Comparison of ENCODE assay signal across 15 mouse cellular contexts in the genomic region with DNA sequence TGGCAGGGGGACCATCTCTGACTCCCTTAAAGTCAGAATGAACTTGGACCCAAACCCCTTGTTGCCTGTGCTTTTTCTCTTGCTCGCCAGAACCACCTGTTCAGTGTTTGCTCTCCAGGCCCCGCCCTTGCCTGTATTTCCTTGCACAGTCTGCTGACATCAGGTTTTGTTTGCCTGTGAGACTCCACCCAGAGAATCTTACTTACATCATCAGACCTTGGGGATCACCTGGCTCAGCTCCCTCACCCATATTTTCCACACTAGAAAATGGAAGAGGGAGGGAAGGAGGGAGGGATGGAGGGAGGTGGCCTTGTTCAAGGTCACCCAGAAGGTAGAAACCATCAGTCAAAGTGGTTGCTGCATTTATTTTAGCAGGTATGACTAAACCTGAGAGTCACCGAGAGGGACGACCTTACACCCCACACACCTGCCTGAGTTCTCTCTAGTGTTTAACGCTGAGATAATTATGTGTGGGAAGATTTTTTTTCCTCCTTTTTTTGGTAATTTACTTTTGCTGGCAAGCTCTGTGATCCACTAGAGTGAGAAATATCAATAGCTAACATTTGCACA. TPM values are rescaled to one million over a fixed set of nuclear protein-coding genes. Genes with fewer than 3 reads are reported as not detected.
DNase-seq lines count a peak whose midpoint lies in the region; ATAC-seq lines count a peak whose summit lies in the region.
"Had no signal": no experiment of that assay in that cellular context is flagged by ENCODE, and none has a peak within 500 bp of the region (broad histone marks: within the 10 kb centered on the region; RNA-seq: fewer than 3 reads in every experiment).

No protein-coding gene starts in this region.

- H3K4me3 ChIP-seq in hindbrain, embryonic 15.5 days, result no peak overlapping the region
- H3K4me3 ChIP-seq in midbrain, embryonic 16.5 days (ENCODE audit: low read depth, low read length), result no peak overlapping the region
- no peak overlapping the region for H3K4me3 ChIP-seq in kidney, embryonic 15.5 days (replicated peaks)
- H3K4me3 ChIP-seq: myocyte had no signal

- H3K27ac ChIP-seq in hindbrain, embryonic 15.5 days (replicated peaks), result peak overlapping the region; percentile 91
- H3K27ac ChIP-seq in midbrain, embryonic 16.5 days (ENCODE audit: low read length), result peak overlapping the region; percentile 92
- no peak overlapping the region for H3K27ac ChIP-seq in kidney, embryonic 15.5 days

- no peaks in the 10 kb centered on the region for H3K9me3 ChIP-seq in hindbrain, embryonic 15.5 days
- H3K9me3 ChIP-seq in midbrain, embryonic 16.5 days (replicated peaks; ENCODE audit: control insufficient read depth, low read length, poor library complexity, severe bottlenecking), result no peaks in the 10 kb centered on the region
- no peaks in the 10 kb centered on the region for H3K9me3 ChIP-seq in kidney, embryonic 15.5 days (replicated peaks)

- peak; percentile 44 to 47 for DNase-seq in cerebellum, postnatal 14 days
- DNase-seq in cerebellum, postnatal 4 days (ENCODE audit: low spot score in 2 of 2), result no peak
- DNase-seq in MN1 (ENCODE audit: low spot score), result peak; percentile 50
- no peak for DNase-seq in adrenal gland, postnatal 25 days
- DNase-seq: adrenal gland, postnatal 10 days; cerebellum, adult 11 months; kidney, adult 9 months; liver had no signal

- no peaks in the 10 kb centered on the region for H3K36me3 ChIP-seq in hindbrain, embryonic 15.5 days
- no peaks in the 10 kb centered on the region for H3K36me3 ChIP-seq in midbrain, embryonic 16.5 days (ENCODE audit: control insufficient read depth, insufficient read depth, low read length)
- no peaks in the 10 kb centered on the region for H3K36me3 ChIP-seq in kidney, embryonic 15.5 days

- H3K4me2 ChIP-seq in hindbrain, embryonic 15.5 days, result no peak overlapping the region
- no peak overlapping the region for H3K4me2 ChIP-seq in midbrain, embryonic 16.5 days (ENCODE audit: low read length)
- no peak overlapping the region for H3K4me2 ChIP-seq in kidney, embryonic 15.5 days
- H3K4me2 ChIP-seq: heart, embryonic 11.5 days had no signal

- H3K9ac ChIP-seq in hindbrain, embryonic 15.5 days, result no peak overlapping the region
- no peak overlapping the region for H3K9ac ChIP-seq in midbrain, embryonic 16.5 days (ENCODE audit: low read depth, low read length)
- no peak overlapping the region for H3K9ac ChIP-seq in kidney, embryonic 15.5 days

- no peaks in the 10 kb centered on the region for H3K27me3 ChIP-seq in hindbrain, embryonic 15.5 days
- H3K27me3 ChIP-seq in midbrain, embryonic 16.5 days (ENCODE audit: control insufficient read depth, insufficient read depth, low read depth, low read length), result no peaks in the 10 kb centered on the region
- H3K27me3 ChIP-seq in kidney, embryonic 15.5 days, result peaks cover 12% of the 10 kb centered on the region; the same call in 1 of the 2 replicates

- H3K4me1 ChIP-seq in hindbrain, embryonic 15.5 days (replicated peaks), result peaks cover 50% of the 10 kb centered on the region
- H3K4me1 ChIP-seq in midbrain, embryonic 16.5 days (ENCODE audit: control insufficient read depth, insufficient read depth, low read length), result peaks cover 38% of the 10 kb centered on the region
- no peaks in the 10 kb centered on the region for H3K4me1 ChIP-seq in kidney, embryonic 15.5 days

- no peak for ATAC-seq in hindbrain, embryonic 15.5 days (ENCODE audit: low FRiP score, low read depth)
- ATAC-seq in midbrain, embryonic 16.5 days, result no peak
- no peak for ATAC-seq in kidney, embryonic 15.5 days (replicated peaks; ENCODE audit: low FRiP score)
- ATAC-seq in megakaryocyte-erythroid progenitor cell, adult 5-6 weeks (replicated peaks; ENCODE audit: low FRiP score, low TSS enrichment, poor library complexity, severe bottlenecking), result no peak
- ATAC-seq: lung, postnatal 0 days had no signal

- 76% methylated on average over 5 of the region's 5 CpGs for WGBS in hindbrain, embryonic 15.5 days
- 78% methylated on average over 5 of the region's 5 CpGs for WGBS in midbrain, embryonic 16.5 days
- WGBS in kidney, embryonic 15.5 days, result 76% methylated on average over 5 of the region's 5 CpGs

RNA-seq across cellular contexts. Expression of a gene that starts 7.4 kb away (rescaled TPM):
- 61.3 and 61.7 TPM in 2 replicates for polyA plus RNA-seq in hindbrain, embryonic 15.5 days (2015; fragmentation: Nextera tagmentation; extraction: Ambion mirVana)
- 45.1 and 59.3 TPM in 2 replicates for polyA plus RNA-seq in midbrain, embryonic 16.5 days (2015; fragmentation: Nextera tagmentation; extraction: Ambion mirVana)
- 1.8 and 3.5 TPM in 2 replicates for polyA plus RNA-seq in kidney, embryonic 15.5 days (2015; fragmentation: Nextera tagmentation; extraction: Ambion mirVana)
- total RNA-seq in adrenal gland, postnatal 25 days (2021), result 12.5 and 18.9 TPM in 2 replicates
- not detected in 2 replicates for total RNA-seq in megakaryocyte-erythroid progenitor cell, adult 5-6 weeks (2014; fragmentation: Nextera tagmentation)
- total RNA-seq in megakaryocyte-erythroid progenitor cell, adult 5-6 weeks (2017), result not detected in 2 replicates

Comparison
In these comparisons a context has a peak if more than half of its experiments do, and no peak if none do; other contexts are left out.
1. DNase-seq: peak in cerebellum, postnatal 14 days (2 of 2) and MN1 (single experiment); none in cerebellum, postnatal 4 days (0 of 2) and adrenal gland, postnatal 25 days (single experiment).
2. RNA of a gene that starts 7.4 kb away (polyA plus RNA-seq): 61.3 to 61.7 TPM in hindbrain, embryonic 15.5 days and 45.1 to 59.3 TPM in midbrain, embryonic 16.5 days; 1.8 to 3.5 TPM in kidney, embryonic 15.5 days; every median in the first group is over 10 times any median in the second.